Comparison of ENCODE assay signal across 7 mouse cellular contexts in genomic region chr9:99568347-99569070, GRCm38 (mm10). TPM values are rescaled to one million over a fixed set of nuclear protein-coding genes. Genes with fewer than 3 reads are reported as not detected.
A peak's percentile ranks its signal among the peaks of the same experiment; 100 is the strongest.
DNase-seq lines count a peak whose midpoint lies in the region; ATAC-seq lines count a peak whose summit lies in the region.

TSS of gene Armc8 (minus strand) at chr9:99568899.

- H3K4me3 ChIP-seq in intestine, embryonic 16.5 days (ENCODE audit: low read length) = peak within 1 kb of the TSS; percentile 92
- peak within 1 kb of the TSS; percentile 98 for H3K4me3 ChIP-seq in midbrain, embryonic 11.5 days (ENCODE audit: low read depth, low read length)

- H3K27ac ChIP-seq in intestine, embryonic 16.5 days (ENCODE audit: low read length) = peak within 1 kb of the TSS; percentile 99
- H3K27ac ChIP-seq in midbrain, embryonic 11.5 days (ENCODE audit: low read depth, low read length) = peak within 1 kb of the TSS; percentile 98

- H3K36me3 ChIP-seq in intestine, embryonic 16.5 days (ENCODE audit: control insufficient read depth, insufficient read depth, low read length) = no peaks in the 10 kb centered on the region
- no peaks in the 10 kb centered on the region for H3K36me3 ChIP-seq in midbrain, embryonic 11.5 days (ENCODE audit: control insufficient read depth, insufficient read depth, low read length)

- ATAC-seq in intestine, embryonic 16.5 days = peak; percentile 98
- ATAC-seq in midbrain, embryonic 11.5 days (ENCODE audit: low FRiP score) = peak; percentile 96

- H3K9ac ChIP-seq in intestine, embryonic 16.5 days (ENCODE audit: low read depth, low read length) = peak within 1 kb of the TSS; percentile 95
- peak within 1 kb of the TSS; percentile 97 for H3K9ac ChIP-seq in midbrain, embryonic 11.5 days (ENCODE audit: low read length)

- DNase-seq in adrenal gland, adult 2 months = peak; percentile 95
- peak; percentile 85 for DNase-seq in embryo, embryonic 11.5 days (ENCODE audit: low read depth, low spot score)
- peak; percentile 86 to 90 for DNase-seq in gastrocnemius, postnatal 4 days (ENCODE audit: low spot score in 2 of 2)
- peak; percentile 91 to 93 for DNase-seq in left cerebral cortex, postnatal 36 days (ENCODE audit: low spot score in 2 of 2)
- DNase-seq in midbrain, embryonic 11.5 days (ENCODE audit: low spot score, missing footprints) = peak; percentile 99
- DNase-seq in skeletal muscle tissue, adult 2 months (ENCODE audit: low read depth, low spot score) = peak; percentile 85

- WGBS in intestine, embryonic 16.5 days = under 1% methylated on average over 70 of the region's 70 CpGs
- under 1% methylated on average over 63 of the region's 70 CpGs for WGBS in midbrain, embryonic 11.5 days

- peaks cover 7% of the 10 kb centered on the region for H3K4me1 ChIP-seq in intestine, embryonic 16.5 days (ENCODE audit: control insufficient read depth, insufficient read depth, low read length)
- peaks cover 12% of the 10 kb centered on the region for H3K4me1 ChIP-seq in midbrain, embryonic 11.5 days (ENCODE audit: control insufficient read depth, insufficient read depth, low read length)

- H3K9me3 ChIP-seq in intestine, embryonic 16.5 days (ENCODE audit: control insufficient read depth, low read length) = no peaks in the 10 kb centered on the region
- H3K9me3 ChIP-seq in midbrain, embryonic 11.5 days (ENCODE audit: control insufficient read depth, low read length) = no peaks in the 10 kb centered on the region

- H3K27me3 ChIP-seq in intestine, embryonic 16.5 days (replicated peaks; ENCODE audit: control insufficient read depth, insufficient read depth, low read length) = no peaks in the 10 kb centered on the region
- H3K27me3 ChIP-seq in midbrain, embryonic 11.5 days (ENCODE audit: control insufficient read depth, insufficient read depth, low read length) = no peaks in the 10 kb centered on the region

- intact Hi-C loops in left cerebral cortex, postnatal 36 days (cut with DNase I) = no loop called here

- H3K4me2 ChIP-seq in intestine, embryonic 16.5 days (ENCODE audit: low read depth, low read length) = peak within 1 kb of the TSS; percentile 76
- peak within 1 kb of the TSS; percentile 76 for H3K4me2 ChIP-seq in midbrain, embryonic 11.5 days

RNA-seq across cellular contexts. Expression of gene Armc8, which starts in this region (rescaled TPM):
- total RNA-seq in adrenal gland, adult 2 months (2021) = 10 to 100 TPM; 25.3 to 33.5 TPM
- 7.9 and 8.8 TPM in 2 replicates for polyA plus RNA-seq in adrenal gland, adult 2 months (2012; rRNA removed)
- total RNA-seq in gastrocnemius, postnatal 4 days (2021) = 10 to 100 TPM; 23.9 to 25.4 TPM
- polyA plus RNA-seq in intestine, embryonic 16.5 days (2015; fragmentation: Nextera tagmentation; extraction: Ambion mirVana) = 25.5 and 28.1 TPM in 2 replicates
- total RNA-seq in left cerebral cortex, postnatal 36 days (2021) = 10 to 100 TPM; 49.5 to 52.4 TPM
- polyA plus RNA-seq in midbrain, embryonic 11.5 days (2014; fragmentation: Nextera tagmentation; extraction: Ambion mirVana) = 37.3 and 42.0 TPM in 2 replicates

Comparison
In these comparisons a context has a peak if more than half of its experiments do, and no peak if none do; other contexts are left out.
1. Peak in every context shown above with its lines: DNase-seq, ATAC-seq, H3K4me3 ChIP-seq and H3K27ac ChIP-seq.